Mouse (Mus musculus) large intestine, adult 2 months (tissue): ENCODE measurements at regions not wholly inside any gene's neighbourhood (a gene's known extent, or its start where the extent isn't known, plus 50 kb on each side); places are given as distances from the start of the nearest gene placed in this dataset.

Source experiments
- DNase-seq: peaks from one replicate; pipeline ENCODE4 v3.0.0-alpha.2; 2012; ENCODE audit warnings: low read depth, low spot score
- WGBS: fragments of 180-500 bp; shearing (Covaris S2); methylation state at CpG from one replicate; pipeline ENCODE4 v1.1.7; 2018; 5-methylcytosine and 5-hydroxymethylcytosine counted together

DNA sequence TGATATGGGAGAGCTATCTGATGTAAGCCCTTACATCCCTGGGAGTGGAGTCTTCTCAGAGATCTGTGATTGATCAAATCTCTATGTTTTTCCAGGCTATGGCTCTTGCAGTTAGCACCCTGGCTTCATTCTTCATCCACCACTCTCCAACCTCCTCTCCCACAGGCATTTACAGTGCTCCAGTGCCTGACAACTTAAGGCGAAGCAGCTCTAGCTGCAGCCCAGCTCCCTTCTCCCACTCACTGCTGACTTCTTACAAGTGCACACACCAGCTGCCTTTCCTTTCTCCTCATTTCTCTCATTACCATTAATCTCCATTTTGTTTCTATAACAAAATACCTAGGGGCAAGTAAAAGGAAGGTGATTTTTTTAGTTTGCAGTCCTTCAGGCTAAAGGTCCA lies 151.0 kb downstream of the Cyp26b1 start:
- WGBS = 92% methylated on average over 1 of the region's 1 CpGs
- no peak for DNase-seq

DNA sequence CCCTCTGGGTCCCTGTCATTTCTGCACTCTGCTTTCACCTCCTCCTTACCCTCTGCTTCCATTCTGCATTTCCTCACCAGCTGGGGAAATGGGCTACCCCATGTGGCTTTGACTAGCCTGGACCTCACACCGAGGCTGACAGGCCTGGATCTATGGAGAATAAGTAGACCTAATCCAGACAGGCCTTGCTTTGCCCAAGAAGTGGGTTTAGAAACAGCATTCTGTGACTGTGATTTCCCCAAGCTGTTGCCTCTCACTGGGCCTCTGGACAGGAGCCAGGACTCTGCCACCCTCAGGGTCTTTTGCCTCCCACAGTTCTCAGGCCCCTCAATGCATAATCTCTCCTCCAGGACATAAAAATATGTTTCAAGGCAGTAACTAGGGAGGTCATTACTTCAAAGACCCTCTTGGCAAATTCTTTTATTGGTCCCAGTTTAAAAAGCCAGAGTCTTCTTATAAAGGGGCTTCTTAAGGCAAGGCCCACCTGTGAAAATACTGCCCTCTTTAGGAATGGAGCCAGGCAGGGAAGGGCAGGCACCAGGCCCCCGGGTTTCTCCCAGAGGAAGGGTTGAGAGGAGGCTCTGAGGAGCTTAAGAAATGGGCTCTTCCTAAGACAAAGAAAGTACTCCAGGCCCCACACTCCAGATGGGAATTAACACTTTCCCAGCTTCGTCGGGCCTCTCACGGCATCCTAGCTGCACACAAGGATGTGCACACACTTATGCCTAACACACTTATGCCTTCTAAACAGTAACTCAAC lies 151.8 kb downstream of the Cyp26b1 start:
- WGBS = 79% methylated on average over 5 of the region's 5 CpGs
- no peak for DNase-seq

- DNase-seq = no peak
- 96% methylated on average over 1 of the region's 1 CpGs for WGBS
Measured at GRCm38 (mm10) chr6:84436716-84437115, 157.0 kb downstream of the Cyp26b1 start.

- DNase-seq = no peak
- WGBS = 60% methylated on average over 6 of the region's 6 CpGs
Measured at GRCm38 (mm10) chr6:84434532-84434931, 159.2 kb downstream of the Cyp26b1 start.

DNA sequence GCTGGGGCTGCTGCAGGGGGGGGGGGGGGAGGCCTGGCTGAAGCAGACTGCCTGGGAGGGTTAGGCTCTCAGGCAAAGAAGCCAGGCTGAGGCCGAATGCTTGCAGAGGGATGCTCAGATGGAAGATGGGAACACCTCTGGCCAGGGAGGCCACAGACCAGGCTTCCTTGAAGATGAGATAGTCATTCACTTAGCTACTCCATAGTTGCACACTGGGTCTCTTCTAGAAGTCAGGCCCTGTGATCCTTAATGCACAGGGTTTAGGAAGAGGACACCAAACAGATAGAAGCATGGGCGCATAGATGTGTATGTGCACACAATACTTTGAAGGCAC lies 162.1 kb downstream of the Cyp26b1 start:
- DNase-seq = no peak
- 82% methylated on average over 2 of the region's 2 CpGs for WGBS

DNA sequence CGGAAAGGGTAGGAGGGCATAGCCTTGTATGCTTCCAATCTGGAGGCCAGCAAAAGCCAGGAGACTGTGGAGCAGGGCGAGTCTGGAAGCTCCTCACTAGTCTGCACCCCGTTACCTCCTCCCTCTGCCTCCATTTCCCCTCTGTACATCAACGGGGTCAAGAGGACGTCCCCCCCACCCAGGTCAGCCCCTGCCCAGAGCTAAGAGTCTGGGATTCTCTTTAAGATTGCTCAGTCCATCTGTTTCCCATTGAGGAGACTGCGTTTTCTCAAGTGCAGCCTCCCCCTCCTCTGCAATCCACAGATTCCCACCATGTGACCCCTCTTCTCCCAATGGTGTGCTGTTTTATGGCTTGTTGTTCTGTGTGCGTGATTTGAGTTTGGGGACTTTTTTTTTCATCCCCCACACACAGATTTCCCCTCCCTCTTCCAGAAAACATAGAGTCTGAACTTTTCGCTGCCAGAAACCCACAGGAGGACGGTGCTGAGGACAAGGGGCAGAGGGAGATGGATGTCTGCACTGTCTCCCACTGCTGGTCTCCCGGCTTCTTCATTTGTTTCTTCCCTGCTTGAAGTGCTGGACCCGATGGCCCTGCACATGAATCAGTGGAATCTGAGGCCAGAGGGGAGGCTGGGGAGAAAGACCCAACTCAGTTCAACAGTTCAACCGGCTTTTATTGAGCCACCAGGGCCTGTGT lies 162.6 kb downstream of the Cyp26b1 start:
- 60% methylated on average over 12 of the region's 12 CpGs for WGBS
- no peak for DNase-seq

- no peak for DNase-seq
- WGBS = 68% methylated on average over 4 of the region's 4 CpGs
Measured at GRCm38 (mm10) chr6:84430146-84430545, 163.6 kb downstream of the Cyp26b1 start.

DNA sequence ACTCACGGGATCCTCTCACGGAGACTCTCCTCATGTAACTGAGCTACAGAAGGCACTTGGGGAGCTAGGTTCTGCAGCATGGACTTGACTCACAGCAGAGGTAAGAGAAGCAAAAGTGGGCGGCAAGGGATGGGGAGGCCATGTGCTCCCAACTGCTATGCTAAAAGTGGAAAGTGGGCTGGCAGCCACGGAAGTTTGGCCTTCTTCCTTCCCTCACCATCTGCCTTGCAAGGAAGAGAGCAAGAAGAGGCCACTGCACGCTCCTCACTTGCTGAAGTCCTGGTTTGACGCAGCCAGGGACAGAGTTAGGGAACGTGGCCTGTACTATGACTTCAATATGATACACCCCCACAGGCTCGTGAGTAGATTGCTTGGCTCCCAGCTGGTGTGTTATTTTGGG lies 164.5 kb downstream of the Cyp26b1 start:
- DNase-seq = no peak
- WGBS = 57% methylated on average over 8 of the region's 8 CpGs

DNA sequence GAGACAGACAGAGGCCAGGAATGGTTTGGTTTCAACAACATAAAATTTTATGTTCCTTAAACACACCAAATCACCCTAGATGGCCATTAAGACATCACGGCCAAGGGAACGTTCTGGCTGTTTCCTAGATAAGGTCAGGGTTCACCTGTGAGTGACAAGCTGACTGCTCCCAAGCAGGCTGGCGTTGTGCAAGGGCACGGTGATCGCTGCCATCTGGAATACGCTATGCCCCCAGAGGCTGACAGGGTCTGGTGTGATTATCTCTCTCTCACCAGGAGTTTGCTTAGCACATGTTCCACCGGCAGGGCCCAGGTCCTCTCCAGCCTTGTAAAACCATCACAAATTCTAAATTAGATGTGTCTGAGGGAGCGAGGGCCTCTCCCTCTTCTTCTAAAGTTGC lies 167.0 kb downstream of the Cyp26b1 start:
- 45% methylated on average over 8 of the region's 8 CpGs for WGBS
- DNase-seq = peak; percentile 11

- 60% methylated on average over 4 of the region's 4 CpGs for WGBS
- no peak for DNase-seq
Measured at GRCm38 (mm10) chr6:84425823-84426222, 167.9 kb downstream of the Cyp26b1 start.

DNA sequence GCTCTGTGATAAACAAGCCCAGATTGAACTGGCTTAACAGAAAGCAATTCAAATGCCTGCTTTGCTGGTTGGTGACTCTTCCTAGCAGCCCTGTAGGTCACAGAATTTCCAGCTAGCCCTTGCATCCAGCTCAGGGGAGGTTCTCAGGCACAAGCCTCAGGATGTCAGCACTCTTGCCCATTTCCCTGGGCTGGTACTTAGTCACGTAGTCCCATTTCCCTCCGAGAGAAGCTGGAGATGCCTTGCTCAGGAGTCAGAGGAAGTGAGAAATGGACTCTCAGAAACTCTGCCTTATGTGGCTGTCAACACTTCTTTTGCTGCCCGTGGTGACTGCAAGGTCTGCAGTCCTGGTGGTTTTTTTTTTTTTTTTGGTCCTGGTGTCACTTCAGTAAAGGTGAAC lies 170.8 kb downstream of the Cyp26b1 start:
- DNase-seq = no peak
- WGBS = 61% methylated on average over 3 of the region's 3 CpGs

DNA sequence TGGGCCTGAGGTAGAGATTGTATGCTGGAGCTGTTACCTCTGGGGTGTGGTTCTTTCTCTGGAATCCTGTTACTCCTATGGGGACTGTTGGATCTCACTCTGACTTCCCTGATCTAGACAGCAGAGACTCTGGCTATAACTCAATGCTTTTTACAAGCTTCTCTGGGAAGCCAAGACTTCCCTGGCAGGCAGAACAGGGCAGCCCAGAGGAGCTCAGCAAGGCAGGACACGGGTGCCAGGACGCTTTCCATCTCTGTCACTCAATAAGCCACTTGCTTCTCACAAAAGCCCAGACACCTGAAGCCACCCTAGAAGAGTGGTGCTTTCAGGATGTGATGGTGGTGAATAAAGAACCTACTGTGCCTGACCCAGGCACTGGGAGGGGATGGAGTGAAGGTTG lies 174.0 kb downstream of the Cyp26b1 start:
- WGBS = 49% methylated on average over 2 of the region's 2 CpGs

GRCm38 (mm10) chr6:84419281-84419680 lies 174.4 kb downstream of the Cyp26b1 start:
- 59% methylated on average over 2 of the region's 2 CpGs for WGBS
- DNase-seq = no peak

More for the DNA sequence above, 174.0 kb downstream of the Cyp26b1 start:
- DNase-seq = no peak

DNA sequence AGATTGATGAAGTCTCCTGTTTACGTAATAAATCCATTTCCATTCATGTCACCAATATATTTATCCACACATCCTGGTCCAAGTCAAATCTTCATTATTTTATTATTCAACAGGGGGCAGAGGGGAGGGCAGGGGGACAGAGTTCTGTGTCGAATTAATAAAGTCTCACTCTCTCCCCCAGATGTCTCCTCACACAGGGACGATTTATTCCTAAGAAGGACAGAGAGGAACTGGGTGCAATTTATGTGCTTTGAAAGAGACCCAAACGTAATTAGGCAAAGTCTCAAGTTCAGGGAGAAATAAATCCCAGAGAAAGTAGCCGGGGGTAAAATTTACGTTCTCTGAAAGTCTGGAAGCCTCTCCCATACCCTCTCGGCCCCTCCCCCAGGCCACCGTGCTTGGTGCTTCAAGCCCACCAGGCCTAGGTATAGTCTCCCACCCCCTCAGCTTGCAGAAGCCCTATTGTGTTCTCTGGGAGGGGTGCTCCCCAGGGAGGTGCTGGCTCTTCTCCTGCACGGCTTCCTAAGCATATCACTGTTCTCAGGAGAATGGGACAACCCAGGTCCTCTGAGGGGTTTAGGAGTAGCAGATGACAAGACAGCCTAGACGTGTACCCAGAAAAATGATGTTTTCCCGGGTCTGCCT lies 176.6 kb downstream of the Cyp26b1 start:
- 53% methylated on average over 11 of the region's 11 CpGs for WGBS
- DNase-seq = no peak

DNA sequence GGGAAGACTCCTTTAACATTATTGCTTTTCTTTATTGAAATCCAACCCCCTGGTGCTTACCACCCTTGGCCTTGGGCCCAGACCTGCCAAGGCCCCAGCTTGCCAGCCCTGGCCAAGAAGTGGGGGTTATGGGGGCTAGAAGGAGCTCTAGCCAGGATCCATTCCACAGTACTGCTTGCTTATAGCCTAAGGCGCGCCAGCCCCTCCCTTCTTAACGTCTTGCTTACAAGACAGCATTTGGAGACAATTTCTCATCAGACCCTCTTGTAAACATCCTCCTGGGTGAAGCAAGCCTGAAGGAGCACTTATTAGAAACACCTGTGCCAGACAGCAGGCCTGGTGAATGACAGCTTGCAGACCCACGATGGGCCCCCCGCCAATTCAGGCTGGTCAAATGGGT lies 179.3 kb downstream of the Cyp26b1 start:
- no peak for DNase-seq
- 57% methylated on average over 5 of the region's 5 CpGs for WGBS

DNA sequence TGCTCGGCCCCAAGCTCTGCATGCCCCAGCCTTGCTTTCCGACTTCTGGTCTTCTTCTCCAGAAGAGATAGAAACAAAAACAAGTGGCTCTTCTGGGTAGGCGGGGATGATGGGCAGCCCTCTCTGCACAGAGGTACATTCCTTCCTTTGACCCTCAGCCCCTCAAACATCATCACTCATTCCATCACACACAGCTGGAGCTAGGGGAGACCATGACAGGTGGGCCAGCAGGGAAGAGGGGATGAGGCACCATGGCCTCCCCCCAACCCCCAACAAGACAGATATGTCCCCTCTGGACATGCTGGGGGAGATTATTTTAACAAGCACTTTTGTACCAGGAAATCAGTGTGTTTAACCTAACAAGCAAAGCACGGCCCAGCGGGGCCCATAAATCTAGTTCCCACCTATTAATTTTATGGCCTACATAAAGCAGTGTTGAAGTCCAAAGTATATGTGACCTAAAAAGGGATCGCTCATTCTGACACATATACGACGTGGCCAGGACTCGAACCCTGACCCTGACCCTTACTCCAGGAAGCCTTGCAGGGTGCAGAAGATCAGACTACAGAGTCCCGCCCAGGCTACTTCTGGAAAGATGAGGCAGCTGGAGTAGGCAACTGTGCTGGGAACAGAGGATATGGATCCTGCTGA lies 183.7 kb downstream of the Cyp26b1 start:
- no peak for DNase-seq
- WGBS = 42% methylated on average over 10 of the region's 10 CpGs

DNA sequence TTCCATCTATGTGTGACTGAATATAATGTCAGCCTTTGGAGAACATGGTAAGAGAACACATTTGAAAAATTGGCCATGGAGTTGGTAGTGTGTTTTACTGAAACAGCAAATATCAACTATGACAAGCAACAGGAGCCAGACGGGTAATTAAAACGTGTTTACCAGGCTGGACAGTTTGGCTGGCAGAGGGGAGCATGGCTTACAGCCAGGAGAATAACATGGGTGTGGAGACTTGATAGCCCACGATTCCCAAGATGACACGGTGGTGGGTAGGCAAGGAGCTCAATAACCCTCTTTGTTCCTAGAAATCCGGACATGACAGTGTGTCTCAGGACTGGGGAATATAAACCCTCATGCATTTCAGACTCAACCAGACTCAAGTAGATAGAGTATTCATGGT lies 185.2 kb downstream of the Cyp26b1 start:
- WGBS = 32% methylated on average over 5 of the region's 5 CpGs
- no peak for DNase-seq

DNA sequence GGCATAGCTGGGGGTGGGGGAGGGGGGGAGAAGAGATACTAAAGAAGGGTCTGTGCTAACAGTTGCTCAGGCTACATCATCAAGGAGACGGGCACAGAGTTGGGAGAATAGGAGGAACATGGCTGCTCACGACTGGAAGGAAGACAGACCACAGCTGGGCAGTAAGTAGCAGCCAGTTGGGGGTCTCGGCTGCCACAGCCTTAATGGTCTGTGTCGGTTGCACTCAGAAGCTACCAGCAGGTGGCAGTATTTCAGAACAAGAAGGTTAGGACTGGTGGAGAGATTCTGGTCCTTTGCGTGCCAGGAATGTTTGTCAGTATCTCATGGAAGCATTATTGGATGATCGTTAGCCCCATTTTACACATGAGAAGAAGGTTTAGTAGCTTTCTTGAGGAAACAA lies 185.9 kb downstream of the Cyp26b1 start:
- no peak for DNase-seq
- 11% methylated on average over 6 of the region's 6 CpGs for WGBS

GRCm38 (mm10) chr6:84404695-84405094 lies 189.0 kb downstream of the Cyp26b1 start:
- 66% methylated on average over 4 of the region's 4 CpGs for WGBS
- no peak for DNase-seq

- DNase-seq = no peak
- WGBS = 49% methylated on average over 2 of the region's 2 CpGs
Measured at GRCm38 (mm10) chr6:84402431-84402830, 191.3 kb downstream of the Cyp26b1 start.
